Mouse (Mus musculus) liver, embryonic 12.5 days (tissue): ENCODE results near the gene Kif16b. TPM values are rescaled to one million over a fixed set of nuclear protein-coding genes. Genes with fewer than 3 reads are reported as not detected.
"Not testable (repeated sequence)": the region's sequence is repeated elsewhere in the genome, so short reads cannot be mapped to it uniquely, and the experiment has no call there.

ENCODE experiments used
- ATAC-seq: fragments of 200-750 bp; cut with Nextera tagmentation; 2 replicates; pipeline ENCODE4 v1.8.0; 2017; ENCODE audit warnings: moderate number of reproducible peaks, mild to moderate bottlenecking, moderate library complexity
- H3K27ac ChIP-seq: fragments of 300-500 bp; sonication (generic); 2 replicates; pipeline ENCODE4 v1.5.1; 2016; ENCODE audit warnings: mild to moderate bottlenecking
- H3K27me3 ChIP-seq: fragments of 300-500 bp; sonication (generic); replicated peaks from 2 replicates; pipeline ENCODE4 v1.6.1; 2016; ENCODE audit warnings: mild to moderate bottlenecking, moderate library complexity
- H3K36me3 ChIP-seq: fragments of 300-500 bp; sonication (generic); 2 replicates; pipeline ENCODE4 v1.6.1; 2016; ENCODE audit warnings: mild to moderate bottlenecking, moderate library complexity
- H3K4me1 ChIP-seq: fragments of 300-500 bp; sonication (generic); 2 replicates; pipeline ENCODE4 v1.6.1; 2016
- H3K4me2 ChIP-seq: fragments of 300-500 bp; sonication (generic); 2 replicates; pipeline ENCODE4 v1.6.1; 2016; ENCODE audit warnings: mild to moderate bottlenecking, moderate library complexity
- H3K4me3 ChIP-seq: fragments of 300-500 bp; sonication (generic); 2 replicates; pipeline ENCODE4 v1.5.1; 2016; ENCODE audit warnings: mild to moderate bottlenecking, moderate library complexity
- H3K9ac ChIP-seq: fragments of 300-500 bp; sonication (generic); 2 replicates; pipeline ENCODE4 v1.6.1; 2016; ENCODE audit warnings: mild to moderate bottlenecking, moderate library complexity
- H3K9me3 ChIP-seq: fragments of 300-500 bp; sonication (generic); replicated peaks from 2 replicates; pipeline ENCODE4 v1.6.1; 2016; ENCODE audit warnings: mild to moderate bottlenecking, moderate library complexity
- WGBS: fragments of 180-500 bp; shearing (Covaris S2); methylation state at CpG from one replicate; pipeline ENCODE4 v1.1.7; 2016; ENCODE audit not compliant: insufficient replicate concordance; 5-methylcytosine and 5-hydroxymethylcytosine counted together
- polyA plus RNA-seq: library from polyadenylated mRNA; unstranded; fragments of >200 nt; fragmentation: Nextera tagmentation; extraction: Ambion mirVana; gene quantifications from 2 replicates; pipeline ENCODE4 v1.2.1, GENCODE M21; 2016

Gene Kif16b
- polyA plus RNA-seq, 1 experiment from 2014 or later = 5.8 TPM

DNA sequence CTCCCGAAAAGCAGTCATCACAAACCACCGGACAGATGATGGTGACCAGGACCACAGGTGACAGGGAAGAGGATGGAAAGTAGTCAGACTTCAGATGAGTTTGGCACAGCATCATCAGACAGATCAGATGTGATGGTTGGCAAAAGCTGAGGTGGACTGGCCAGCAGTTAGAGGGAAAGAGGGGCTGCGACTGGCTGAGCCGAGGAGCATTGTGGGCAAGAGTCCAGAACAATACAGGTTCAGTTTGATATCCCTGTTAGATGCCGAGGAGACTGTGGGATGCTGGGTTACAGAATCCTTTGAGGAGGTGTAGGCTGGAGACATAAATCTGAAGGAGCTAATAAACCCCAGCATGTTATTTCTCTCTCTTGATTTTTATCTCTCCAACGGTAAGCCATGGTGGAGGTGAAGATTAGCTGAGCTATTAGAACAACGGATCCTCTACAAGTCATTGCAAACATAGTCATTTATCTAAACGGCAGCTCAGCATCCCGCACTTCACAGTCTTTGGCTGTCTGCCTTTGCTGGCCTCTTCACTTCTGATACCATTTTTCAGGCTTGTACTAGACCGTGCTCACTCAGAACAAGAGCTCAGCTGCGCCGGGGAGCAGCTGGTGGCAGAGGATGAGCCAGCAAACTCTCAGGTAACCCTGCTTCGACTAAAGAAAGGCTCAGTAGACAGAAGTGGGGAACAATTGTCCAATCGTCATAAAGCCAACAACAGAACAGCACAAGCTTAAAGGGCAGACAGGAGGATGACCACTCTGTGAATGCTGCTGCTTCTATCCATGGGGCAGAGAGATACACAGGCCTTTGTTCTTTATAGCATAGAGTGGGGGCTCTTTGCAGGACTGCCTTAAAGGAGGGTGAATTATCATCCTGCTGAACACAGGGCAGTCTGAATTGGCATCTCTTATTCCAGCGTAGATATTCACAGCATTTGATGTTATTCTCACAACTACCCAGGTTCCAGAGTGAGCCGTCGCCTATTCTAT is 304.9 kb downstream of the Kif16b start:
- H3K9ac ChIP-seq = no peak overlapping the region
- no peaks in the 10 kb centered on the region for H3K36me3 ChIP-seq
- no peak overlapping the region for H3K4me2 ChIP-seq
- no peak overlapping the region for H3K27ac ChIP-seq
- no peak overlapping the region for H3K4me3 ChIP-seq
- no peaks in the 10 kb centered on the region for H3K9me3 ChIP-seq
- WGBS = 69% methylated on average over 17 of the region's 17 CpGs
- H3K4me1 ChIP-seq = no peaks in the 10 kb centered on the region
- no peaks in the 10 kb centered on the region for H3K27me3 ChIP-seq
- ATAC-seq = no peak

DNA sequence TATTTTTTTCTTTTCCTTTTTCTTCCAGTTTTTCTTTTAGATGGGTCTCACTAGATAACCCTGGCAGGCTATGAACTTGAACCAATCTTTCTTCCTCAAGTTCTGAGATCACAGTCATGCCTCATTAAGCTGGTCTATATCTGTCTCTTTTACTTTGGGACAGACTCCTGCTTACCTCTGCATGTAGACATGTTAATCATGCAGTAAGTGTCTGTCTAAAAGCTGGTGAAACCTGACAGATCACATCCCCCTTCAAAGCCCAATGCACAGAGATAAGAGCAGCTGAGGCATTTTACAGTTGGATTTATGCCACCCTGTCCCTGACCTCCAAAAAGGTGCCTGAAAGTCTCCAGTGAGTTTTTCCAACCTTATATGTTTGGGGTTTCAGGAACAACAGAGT is 310.4 kb downstream of the Kif16b start:
- Histone ChIP-seq H3K4me2 (no peak overlapping the region), H3K4me3 (no peak overlapping the region), H3K4me1 (no peaks in the 10 kb centered on the region), H3K27ac (no peak overlapping the region), H3K27me3 (no peaks in the 10 kb centered on the region), H3K9me3 (no peaks in the 10 kb centered on the region), H3K36me3 (no peaks in the 10 kb centered on the region), H3K9ac (no peak overlapping the region)
- ATAC-seq = no peak

DNA sequence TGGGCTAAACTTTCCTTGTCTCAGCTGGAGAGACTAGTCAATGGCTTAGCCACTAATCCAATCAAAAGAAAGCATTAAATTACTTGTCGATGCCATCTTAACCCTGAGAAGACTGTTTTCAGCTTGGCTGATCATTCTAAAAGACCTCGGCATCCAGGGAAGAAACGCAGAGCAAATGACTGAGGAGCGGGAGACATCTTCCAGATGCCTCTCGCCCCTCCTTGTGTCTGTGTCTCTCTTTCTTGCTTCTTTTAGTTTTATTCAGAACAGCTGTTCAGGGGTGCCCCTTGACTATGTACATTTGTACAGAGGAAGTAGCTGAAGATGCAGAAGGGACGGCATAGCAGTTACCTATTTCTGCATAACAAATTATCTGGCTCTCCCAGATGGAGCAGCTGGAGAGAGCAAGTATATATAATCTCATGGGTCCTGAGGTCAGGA is 311.0 kb downstream of the Kif16b start:
- Histone ChIP-seq H3K36me3 (no peaks in the 10 kb centered on the region), H3K4me1 (no peaks in the 10 kb centered on the region), H3K9me3 (no peaks in the 10 kb centered on the region), H3K4me3 (no peak overlapping the region), H3K27me3 (no peaks in the 10 kb centered on the region), H3K9ac (no peak overlapping the region), H3K27ac (no peak overlapping the region), H3K4me2 (no peak overlapping the region)
- ATAC-seq = no peak
- WGBS = 51% methylated on average over 6 of the region's 6 CpGs

DNA sequence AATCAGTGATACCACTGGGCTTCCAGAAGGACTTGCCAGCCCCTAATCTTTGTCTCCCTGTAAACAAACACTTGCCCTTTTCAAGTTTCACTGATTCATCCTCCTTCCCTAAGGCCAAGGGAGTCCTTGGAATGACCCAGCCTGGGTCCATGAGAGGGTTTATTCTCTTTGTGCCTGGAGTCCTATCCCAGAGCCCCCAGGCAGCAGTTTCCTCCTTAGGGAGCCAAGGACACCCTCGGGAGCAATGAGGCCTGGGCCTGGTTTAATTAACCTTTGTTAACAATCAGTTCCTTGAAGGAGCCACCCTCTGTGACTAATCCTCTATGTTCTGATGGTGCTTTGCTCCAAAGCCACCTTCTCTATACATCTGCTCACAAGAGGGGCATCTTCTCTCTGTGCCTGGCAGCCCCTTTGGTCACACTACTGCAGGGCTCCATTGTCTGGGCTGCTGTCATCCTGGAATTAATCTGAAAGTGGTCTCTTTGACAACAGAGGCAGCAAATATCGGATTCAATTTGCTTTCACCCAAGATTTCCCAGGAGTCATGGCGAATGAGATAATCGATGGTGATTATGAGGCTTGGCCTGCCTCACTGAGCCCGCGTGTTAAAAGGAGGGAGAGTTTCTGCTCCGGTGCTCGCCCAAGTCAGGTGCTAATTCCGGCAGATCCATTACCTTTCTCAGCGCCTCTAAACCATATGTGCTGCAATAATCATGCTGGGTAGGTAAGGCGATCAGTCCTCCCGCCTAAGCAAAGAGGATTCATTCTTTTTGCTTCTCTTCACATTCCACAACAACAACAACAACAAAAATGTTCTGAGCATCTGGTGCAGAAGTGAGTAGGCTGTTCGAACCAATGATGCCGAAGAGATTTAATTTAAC is 311.7 kb downstream of the Kif16b start:
- no peaks in the 10 kb centered on the region for H3K4me1 ChIP-seq
- no peaks in the 10 kb centered on the region for H3K27me3 ChIP-seq
- H3K9me3 ChIP-seq = no peaks in the 10 kb centered on the region
- H3K27ac ChIP-seq = no peak overlapping the region
- no peak overlapping the region for H3K9ac ChIP-seq
- no peak overlapping the region for H3K4me2 ChIP-seq
- WGBS = 66% methylated on average over 14 of the region's 14 CpGs
- no peak overlapping the region for H3K4me3 ChIP-seq
- no peak for ATAC-seq
- no peaks in the 10 kb centered on the region for H3K36me3 ChIP-seq

DNA sequence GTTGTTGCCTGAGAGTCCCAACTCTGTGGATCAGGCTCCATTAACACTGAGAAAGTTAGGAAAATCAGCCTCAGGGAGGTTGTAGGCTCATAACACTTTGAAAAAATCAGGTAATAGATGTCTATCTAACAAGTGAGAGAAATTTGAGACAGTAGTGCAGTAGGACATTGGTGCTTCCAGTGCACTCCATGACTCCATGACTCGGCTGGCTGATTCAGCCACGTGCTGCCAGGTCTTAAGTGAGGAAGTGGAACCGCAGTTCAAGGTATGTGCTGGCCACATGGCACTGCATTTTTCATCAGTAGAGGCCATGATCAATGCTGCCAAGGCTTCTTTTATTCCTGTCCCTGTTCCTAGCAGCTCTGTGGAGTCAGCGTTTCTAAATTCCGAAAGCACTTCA is 315.5 kb downstream of the Kif16b start:
- H3K4me1 ChIP-seq = no peaks in the 10 kb centered on the region
- H3K27ac ChIP-seq = no peak overlapping the region
- H3K27me3 ChIP-seq = no peaks in the 10 kb centered on the region
- H3K36me3 ChIP-seq = no peaks in the 10 kb centered on the region
- ATAC-seq = no peak
- H3K4me3 ChIP-seq = no peak overlapping the region
- H3K9me3 ChIP-seq = no peaks in the 10 kb centered on the region
- no peak overlapping the region for H3K4me2 ChIP-seq
- 70% methylated on average over 5 of the region's 5 CpGs for WGBS
- H3K9ac ChIP-seq = no peak overlapping the region

DNA sequence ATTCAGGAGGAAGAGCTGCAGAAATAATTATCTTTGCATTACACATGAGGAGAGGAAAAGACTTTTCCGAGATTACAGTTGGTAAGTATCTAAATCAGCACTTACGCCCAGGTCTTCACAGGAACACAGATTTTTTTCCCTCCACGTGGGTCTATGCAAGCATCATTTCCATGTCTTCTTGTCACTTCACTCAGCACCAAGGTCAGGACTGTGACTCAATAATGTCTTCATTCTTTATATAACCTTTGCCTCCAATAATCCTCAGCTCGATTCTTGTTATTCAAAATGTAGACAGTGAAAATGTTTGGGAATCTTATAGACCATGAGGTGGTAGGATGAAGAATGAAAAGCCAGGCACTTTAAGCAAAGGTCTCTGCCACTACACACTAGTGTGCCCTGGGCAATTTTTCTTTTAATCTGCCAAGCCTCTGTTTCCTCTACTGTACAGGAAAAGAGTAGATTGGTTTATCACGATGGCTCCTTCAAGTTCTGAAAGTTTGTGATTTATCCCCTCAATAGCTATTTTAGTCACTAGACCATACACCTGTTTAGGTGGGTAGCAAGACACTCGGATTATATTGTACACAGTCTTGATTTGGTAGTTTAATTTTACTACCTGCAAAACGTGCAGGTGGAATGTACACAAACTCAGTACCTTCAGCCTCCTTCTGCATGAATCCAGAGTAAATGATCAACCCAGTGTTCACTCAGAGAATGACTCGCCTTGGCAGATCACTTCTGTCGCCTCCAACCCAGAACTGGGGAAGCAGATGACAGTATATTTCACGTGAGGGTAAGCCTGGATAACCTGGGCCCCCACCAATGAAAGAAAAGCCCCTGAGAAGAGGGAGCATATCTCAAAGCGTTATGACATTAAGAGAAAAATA is 316.2 kb downstream of the Kif16b start:
- no peak overlapping the region for H3K9ac ChIP-seq
- H3K4me2 ChIP-seq = no peak overlapping the region
- no peak for ATAC-seq
- H3K36me3 ChIP-seq = no peaks in the 10 kb centered on the region
- H3K4me3 ChIP-seq = no peak overlapping the region
- no peaks in the 10 kb centered on the region for H3K4me1 ChIP-seq
- H3K9me3 ChIP-seq = no peaks in the 10 kb centered on the region
- 58% methylated on average over 11 of the region's 11 CpGs for WGBS
- no peaks in the 10 kb centered on the region for H3K27me3 ChIP-seq
- no peak overlapping the region for H3K27ac ChIP-seq

DNA sequence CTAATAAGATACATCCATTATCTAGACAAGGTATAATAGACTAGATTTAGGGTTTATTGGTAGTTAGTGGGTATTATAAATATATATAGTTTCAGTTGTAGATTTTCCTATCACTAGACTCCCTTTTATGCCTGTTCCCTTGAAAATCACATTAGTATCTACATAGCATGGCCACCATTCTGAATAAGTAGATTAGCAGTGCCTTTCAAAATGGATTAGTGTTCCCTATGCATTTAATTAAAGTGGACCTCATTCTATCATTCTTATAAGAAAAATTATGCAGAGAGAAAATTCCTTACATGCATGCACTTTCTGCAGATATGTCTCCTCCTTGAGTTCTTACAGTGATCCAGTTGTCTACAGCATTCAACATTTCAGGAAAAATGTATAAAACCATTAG is 320.9 kb downstream of the Kif16b start:
- ATAC-seq = no peak

DNA sequence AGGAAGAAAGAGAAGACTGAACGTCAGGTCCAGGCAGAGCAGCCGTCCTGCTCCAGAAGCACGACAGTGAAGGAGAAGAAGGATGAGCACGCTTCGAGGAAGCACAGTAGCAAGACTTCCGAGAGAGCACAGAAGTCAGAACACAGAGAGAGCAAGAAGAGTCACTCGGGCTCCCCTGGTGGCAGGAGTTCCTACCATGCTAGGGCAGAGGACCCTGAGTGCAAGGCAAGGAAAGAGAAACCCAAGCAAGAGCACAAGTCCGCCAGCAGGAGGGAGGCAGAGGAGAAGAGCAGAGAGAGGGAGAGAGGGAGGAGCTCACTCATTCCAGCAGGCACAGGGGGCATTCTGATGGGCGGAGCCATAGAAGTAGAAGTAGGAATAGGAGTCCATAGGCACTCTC is 323.9 kb downstream of the Kif16b start:
- not testable (repeated sequence) for ATAC-seq, H3K4me3 ChIP-seq, H3K27me3 ChIP-seq, H3K27ac ChIP-seq, H3K9me3 ChIP-seq, H3K9ac ChIP-seq, H3K4me1 ChIP-seq, H3K36me3 ChIP-seq, H3K4me2 ChIP-seq
- 47% methylated on average over 9 of the region's 9 CpGs for WGBS

More for the DNA sequence above, 320.9 kb downstream of the Kif16b start:
- Histone ChIP-seq H3K27ac (no peak overlapping the region), H3K9ac (no peak overlapping the region), H3K27me3 (no peaks in the 10 kb centered on the region), H3K4me3 (no peak overlapping the region), H3K9me3 (no peaks in the 10 kb centered on the region), H3K4me1 (no peaks in the 10 kb centered on the region), H3K36me3 (no peaks in the 10 kb centered on the region), H3K4me2 (no peak overlapping the region)

DNA sequence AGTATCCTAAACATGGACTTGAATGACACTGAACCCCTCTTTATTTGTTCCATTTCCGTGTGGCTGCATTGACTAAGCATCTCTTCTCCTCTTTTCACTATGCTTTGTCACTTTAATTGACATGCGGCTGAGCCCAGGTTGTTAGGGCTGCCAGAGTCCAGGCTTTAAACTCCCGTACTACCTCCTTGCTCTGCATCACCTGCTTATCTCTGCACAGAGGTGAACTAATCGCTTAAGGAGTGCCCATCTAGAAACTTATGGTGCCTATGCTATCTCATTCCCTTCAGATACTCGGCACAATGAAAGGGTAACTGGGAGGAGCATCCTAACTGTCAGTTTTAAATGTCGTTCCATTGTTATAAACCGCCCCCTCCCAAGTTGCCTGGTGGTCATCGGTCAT is 331.6 kb downstream of the Kif16b start:
- Histone ChIP-seq H3K4me1 (no peaks in the 10 kb centered on the region), H3K27me3 (no peaks in the 10 kb centered on the region), H3K36me3 (no peaks in the 10 kb centered on the region), H3K4me3 (no peak overlapping the region), H3K9me3 (no peaks in the 10 kb centered on the region), H3K27ac (no peak overlapping the region), H3K9ac (no peak overlapping the region), H3K4me2 (no peak overlapping the region)
- ATAC-seq = no peak
- 61% methylated on average over 8 of the region's 8 CpGs for WGBS
